Mouse (Mus musculus) heart, postnatal 0 days (tissue): Measurements from ENCODE around the gene Zbtb42.

Experiments
- CTCF ChIP-seq: IDR thresholded peaks from 2 replicates; pipeline ENCODE4 v1.5.1; 2016; ENCODE audit warnings: antibody characterized with exemption, control low read depth, low read depth
- EP300 ChIP-seq: IDR thresholded peaks from 2 replicates; pipeline ENCODE4 v1.6.1; 2016; ENCODE audit warnings: antibody characterized with exemption, low read depth

DNA sequence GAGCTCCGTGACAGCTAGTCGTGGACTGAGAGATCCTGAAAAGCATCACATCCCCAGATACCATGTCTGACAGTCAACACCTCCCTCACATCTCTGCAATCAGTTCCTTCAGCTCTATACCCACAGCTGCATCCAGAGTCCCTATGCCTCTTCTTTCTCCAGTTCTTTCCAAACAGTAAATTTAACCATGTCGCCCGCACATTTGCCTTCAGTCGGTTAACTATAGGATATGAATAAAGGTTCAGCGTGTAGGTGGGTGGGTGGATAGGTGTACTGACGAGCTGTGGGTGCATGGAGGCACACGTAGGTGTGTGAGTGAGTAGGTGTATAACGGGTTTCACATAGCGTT is 15.5 kb downstream of the Zbtb42 start:
- TF ChIP-seq CTCF (no peak), EP300 (no peak)
